8 mouse cellular contexts compared by ENCODE assay signal in the genomic region with DNA sequence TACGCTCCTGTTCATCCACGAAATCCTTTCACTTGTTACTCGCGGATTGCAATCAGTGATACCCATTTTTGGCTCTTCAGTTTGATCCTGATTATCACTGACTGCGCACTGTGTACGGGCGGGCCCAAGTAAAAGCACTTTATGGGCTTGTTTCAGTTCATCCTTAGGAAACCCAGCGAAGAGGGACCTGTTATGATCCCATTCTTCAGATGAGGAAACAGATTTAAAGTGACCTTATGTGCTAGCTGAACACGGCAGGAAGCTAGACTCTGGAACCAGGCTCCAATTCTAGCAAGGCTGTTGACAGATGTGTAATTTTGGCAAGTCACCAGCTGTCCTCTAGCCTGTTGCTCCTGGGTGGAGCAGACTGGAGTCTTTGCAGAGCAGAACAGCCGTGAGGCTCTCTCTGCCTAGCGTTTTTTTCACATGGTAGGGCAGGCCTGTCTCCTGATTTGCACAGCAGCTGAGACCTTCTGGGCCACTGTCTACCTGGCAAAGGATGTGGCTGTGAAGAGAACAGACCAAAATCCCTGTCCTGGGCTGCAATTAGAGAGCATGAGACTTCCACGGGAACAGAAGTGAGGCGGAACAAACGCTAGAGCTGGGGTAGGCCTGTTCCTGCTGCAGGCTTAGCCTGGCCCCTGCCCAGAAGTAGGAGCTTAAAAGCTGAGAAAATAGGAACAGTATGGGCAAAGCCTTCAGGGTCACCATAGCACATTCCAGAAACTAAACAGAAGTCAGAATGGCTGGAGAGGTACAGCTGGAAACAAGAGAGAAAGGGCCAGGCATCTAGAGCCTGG. TPM values are rescaled to one million over a fixed set of nuclear protein-coding genes. Genes with fewer than 3 reads are reported as not detected.
DNase-seq lines count a peak whose midpoint lies in the region; ATAC-seq and TF ChIP-seq lines count a peak whose summit lies in the region.

No protein-coding gene starts in this region.

- H3K9ac ChIP-seq in intestine, embryonic 15.5 days, result no peak overlapping the region
- no peak overlapping the region for H3K9ac ChIP-seq in lung, embryonic 14.5 days

- no peak for TF ChIP-seq CTCF in lung, embryonic 14.5 days (IDR thresholded peaks at IDR 0.05; ENCODE audit: low read depth)

- WGBS in intestine, embryonic 15.5 days, result 39% methylated on average over 14 of the region's 14 CpGs
- 24% methylated on average over 14 of the region's 14 CpGs for WGBS in lung, embryonic 14.5 days

- 0 out of 2 replicates have a peak, but pooled peaks have one; percentile 11 for ATAC-seq in intestine, embryonic 15.5 days
- ATAC-seq in lung, embryonic 14.5 days (ENCODE audit: insufficient read depth), result peak; percentile 53; the same call in 1 of the 2 replicates

- H3K9me3 ChIP-seq in intestine, embryonic 15.5 days, result no peaks in the 10 kb centered on the region
- no peaks in the 10 kb centered on the region for H3K9me3 ChIP-seq in lung, embryonic 14.5 days (ENCODE audit: low read depth, low read length)

- H3K27me3 ChIP-seq in intestine, embryonic 15.5 days (replicated peaks), result peaks cover 45% of the 10 kb centered on the region
- H3K27me3 ChIP-seq in lung, embryonic 14.5 days (ENCODE audit: insufficient read depth, low read length), result peaks cover 43% of the 10 kb centered on the region

- H3K4me3 ChIP-seq in intestine, embryonic 15.5 days (replicated peaks), result no peak overlapping the region
- peak overlapping the region; percentile 61 for H3K4me3 ChIP-seq in lung, embryonic 14.5 days (ENCODE audit: low read depth, low read length)

- peak overlapping the region; percentile 65 for H3K27ac ChIP-seq in intestine, embryonic 15.5 days
- peak overlapping the region; percentile 62 for H3K27ac ChIP-seq in lung, embryonic 14.5 days (ENCODE audit: low read depth)

- peak overlapping the region; percentile 96 for H3K4me2 ChIP-seq in intestine, embryonic 15.5 days (replicated peaks)
- H3K4me2 ChIP-seq in lung, embryonic 14.5 days, result peak overlapping the region; percentile 94

- peaks cover 24% of the 10 kb centered on the region for H3K4me1 ChIP-seq in intestine, embryonic 15.5 days (replicated peaks)
- peaks cover 18% of the 10 kb centered on the region for H3K4me1 ChIP-seq in lung, embryonic 14.5 days (ENCODE audit: insufficient read depth)

- no peaks in the 10 kb centered on the region for H3K36me3 ChIP-seq in intestine, embryonic 15.5 days
- no peaks in the 10 kb centered on the region for H3K36me3 ChIP-seq in lung, embryonic 14.5 days (ENCODE audit: insufficient read depth)

- DNase-seq in adrenal gland, postnatal 14 days, result peak; percentile 38
- no peak for DNase-seq in adrenal gland, adult 8-10 months
- peak; percentile 98 for DNase-seq in heart, adult 11 months
- peak; percentile 93 for DNase-seq in lung, embryonic 14.5 days
- no peak for DNase-seq in thymus, postnatal 36 days
- DNase-seq in B cell, adult 2 months, result no peak
- no peak for DNase-seq in cerebellum, adult 11-12 months

RNA-seq across cellular contexts. Expression of a gene that starts 2.7 kb away (rescaled TPM):
- 1.1 and 2.5 TPM in 2 replicates for total RNA-seq in adrenal gland, postnatal 14 days (2021)
- under 1 TPM; 0.54 to 0.78 (median 0.65) TPM for total RNA-seq in adrenal gland, adult 8-10 months (2022)
- polyA plus RNA-seq in intestine, embryonic 15.5 days (2015; fragmentation: Nextera tagmentation; extraction: Ambion mirVana), result 0.90 and 1.0 TPM in 2 replicates
- polyA plus RNA-seq in lung, embryonic 14.5 days (2014; fragmentation: Nextera tagmentation; extraction: Ambion mirVana), result 3.4 and 3.8 TPM in 2 replicates

RNA-seq across cellular contexts. Expression of a gene that starts 44.5 kb away (rescaled TPM):
- 0.52 and 0.60 TPM in 2 replicates for total RNA-seq in adrenal gland, postnatal 14 days (2021)
- total RNA-seq in adrenal gland, adult 8-10 months (2022), result under 1 TPM in 1 of 4 experiments, not detected in 3; 0.35 TPM
- 1.4 and 2.2 TPM in 2 replicates for polyA plus RNA-seq in intestine, embryonic 15.5 days (2015; fragmentation: Nextera tagmentation; extraction: Ambion mirVana)
- 4.0 and 4.3 TPM in 2 replicates for polyA plus RNA-seq in lung, embryonic 14.5 days (2014; fragmentation: Nextera tagmentation; extraction: Ambion mirVana)

Comparison
In these comparisons a context has a peak if more than half of its experiments do, and no peak if none do; other contexts are left out.
1. DNase-seq: peak in adrenal gland, postnatal 14 days (single experiment), heart, adult 11 months (single experiment) and lung, embryonic 14.5 days (single experiment); none in adrenal gland, adult 8-10 months (single experiment), thymus, postnatal 36 days (0 of 2), B cell, adult 2 months (0 of 2) and cerebellum, adult 11-12 months (single experiment).